Mouse (Mus musculus) hindbrain, embryonic 16.5 days (tissue): ENCODE measurements around the gene Bzw2. TPM values are rescaled to one million over a fixed set of nuclear protein-coding genes. Genes with fewer than 3 reads are reported as not detected.

Experiments used
- ATAC-seq: fragments of 200-750 bp; cut with Nextera tagmentation; 2 replicates; pipeline ENCODE4 v1.8.0; 2017; ENCODE audit warnings: moderate TSS enrichment, moderate library complexity
- H3K27ac ChIP-seq: fragments of 300-500 bp; sonication (generic); 2 replicates; pipeline ENCODE4 v1.5.1; 2014; ENCODE audit warnings: low read depth, mild to moderate bottlenecking, control low read depth, low read length, moderate library complexity
- H3K27me3 ChIP-seq: fragments of 300-500 bp; sonication (generic); replicated peaks from 2 replicates; pipeline ENCODE4 v1.6.1; 2014; ENCODE audit warnings: low read length; ENCODE audit not compliant: control insufficient read depth, insufficient read depth
- H3K36me3 ChIP-seq: fragments of 300-500 bp; sonication (generic); 2 replicates; pipeline ENCODE4 v1.6.1; 2014; ENCODE audit warnings: mild to moderate bottlenecking, low read length, moderate library complexity, mixed read lengths; ENCODE audit not compliant: control insufficient read depth, insufficient read depth
- H3K4me1 ChIP-seq: fragments of 300-500 bp; sonication (generic); 2 replicates; pipeline ENCODE4 v1.6.1; 2014; ENCODE audit warnings: low read depth, low read length; ENCODE audit not compliant: control insufficient read depth, insufficient read depth
- H3K4me2 ChIP-seq: fragments of 300-500 bp; sonication (generic); 2 replicates; pipeline ENCODE4 v1.6.1; 2014; ENCODE audit warnings: mild to moderate bottlenecking, low read length, control low read depth, moderate library complexity
- H3K4me3 ChIP-seq: fragments of 300-500 bp; sonication (generic); 2 replicates; pipeline ENCODE4 v1.5.1; 2014; ENCODE audit warnings: mild to moderate bottlenecking, low read length, control low read depth, moderate library complexity
- H3K9ac ChIP-seq: fragments of 300-500 bp; sonication (generic); 2 replicates; pipeline ENCODE4 v1.6.1; 2014; ENCODE audit warnings: low read depth, mild to moderate bottlenecking, control low read depth, low read length, moderate library complexity
- H3K9me3 ChIP-seq: fragments of 300-500 bp; sonication (generic); 2 replicates; pipeline ENCODE4 v1.6.1; 2014; ENCODE audit warnings: mild to moderate bottlenecking, low read length, moderate library complexity; ENCODE audit not compliant: control insufficient read depth
- WGBS: fragments of 180-500 bp; shearing (Covaris S2); extraction: QIAGEN DNeasy Blood & Tissue Kit; methylation state at CpG from one replicate; pipeline ENCODE4 v1.1.7; 2014; 5-methylcytosine and 5-hydroxymethylcytosine counted together
- polyA plus RNA-seq: library from polyadenylated mRNA; unstranded; fragments of >200 nt; fragmentation: Nextera tagmentation; extraction: Ambion mirVana; gene quantifications from 2 replicates; pipeline ENCODE4 v1.2.1, GENCODE M21; 2015

Gene Bzw2
- polyA plus RNA-seq, 1 experiment from 2014 or later = 330 TPM

GRCm38 (mm10) chr12:36070231-36070630 lies 87.6 kb downstream of the Bzw2 start:
- no peak overlapping the region for H3K4me3 ChIP-seq
- H3K4me2 ChIP-seq = no peak overlapping the region
- H3K27ac ChIP-seq = no peak overlapping the region
- H3K9me3 ChIP-seq = no peaks in the 10 kb centered on the region
- H3K9ac ChIP-seq = no peak overlapping the region
- no peaks in the 10 kb centered on the region for H3K4me1 ChIP-seq
- 87% methylated on average over 4 of the region's 4 CpGs for WGBS
- H3K27me3 ChIP-seq = no peaks in the 10 kb centered on the region
- ATAC-seq = no peak
- H3K36me3 ChIP-seq = no peaks in the 10 kb centered on the region

GRCm38 (mm10) chr12:36067538-36067937 lies 90.3 kb downstream of the Bzw2 start:
- no peak overlapping the region for H3K9ac ChIP-seq
- H3K4me1 ChIP-seq = no peaks in the 10 kb centered on the region
- H3K9me3 ChIP-seq = no peaks in the 10 kb centered on the region
- no peak overlapping the region for H3K4me2 ChIP-seq
- WGBS = 98% methylated on average over 2 of the region's 2 CpGs
- H3K27me3 ChIP-seq = no peaks in the 10 kb centered on the region
- no peak overlapping the region for H3K27ac ChIP-seq
- no peak for ATAC-seq
- no peaks in the 10 kb centered on the region for H3K36me3 ChIP-seq
- H3K4me3 ChIP-seq = no peak overlapping the region

- ATAC-seq = no peak
- WGBS = 56% methylated on average over 1 of the region's 1 CpGs
- Histone ChIP-seq H3K9me3 (no peaks in the 10 kb centered on the region), H3K4me1 (no peaks in the 10 kb centered on the region), H3K27ac (no peak overlapping the region), H3K4me2 (no peak overlapping the region), H3K4me3 (no peak overlapping the region), H3K36me3 (no peaks in the 10 kb centered on the region), H3K9ac (no peak overlapping the region), H3K27me3 (no peaks in the 10 kb centered on the region)
Measured at GRCm38 (mm10) chr12:36065911-36066310, 92.0 kb downstream of the Bzw2 start.

- no peak for ATAC-seq
- H3K9me3 ChIP-seq = no peaks in the 10 kb centered on the region
- 90% methylated on average over 2 of the region's 2 CpGs for WGBS
- H3K4me3 ChIP-seq = no peak overlapping the region
- no peaks in the 10 kb centered on the region for H3K4me1 ChIP-seq
- no peak overlapping the region for H3K4me2 ChIP-seq
- H3K36me3 ChIP-seq = no peaks in the 10 kb centered on the region
- H3K27me3 ChIP-seq = no peaks in the 10 kb centered on the region
- no peak overlapping the region for H3K27ac ChIP-seq
- H3K9ac ChIP-seq = no peak overlapping the region
Measured at GRCm38 (mm10) chr12:36057699-36058098, 100.2 kb downstream of the Bzw2 start.

- Histone ChIP-seq H3K9ac (no peak overlapping the region), H3K4me1 (no peaks in the 10 kb centered on the region), H3K4me2 (no peak overlapping the region), H3K36me3 (no peaks in the 10 kb centered on the region), H3K27ac (no peak overlapping the region), H3K4me3 (no peak overlapping the region), H3K27me3 (no peaks in the 10 kb centered on the region), H3K9me3 (no peaks in the 10 kb centered on the region)
- no peak for ATAC-seq
- 88% methylated on average over 1 of the region's 1 CpGs for WGBS
Measured at GRCm38 (mm10) chr12:36050276-36050675, 107.6 kb downstream of the Bzw2 start.

- H3K27ac ChIP-seq = no peak overlapping the region
- 82% methylated on average over 2 of the region's 2 CpGs for WGBS
Measured at GRCm38 (mm10) chr12:36047593-36047992, 110.3 kb downstream of the Bzw2 start.

GRCm38 (mm10) chr12:36046196-36046595 lies 111.7 kb downstream of the Bzw2 start:
- WGBS = 55% methylated on average over 5 of the region's 5 CpGs
- H3K27ac ChIP-seq = no peak overlapping the region
- no peak overlapping the region for H3K4me2 ChIP-seq
- H3K4me1 ChIP-seq = no peaks in the 10 kb centered on the region
- H3K36me3 ChIP-seq = no peaks in the 10 kb centered on the region
- no peaks in the 10 kb centered on the region for H3K27me3 ChIP-seq
- ATAC-seq = no peak
- H3K9ac ChIP-seq = no peak overlapping the region
- H3K9me3 ChIP-seq = no peaks in the 10 kb centered on the region
- H3K4me3 ChIP-seq = no peak overlapping the region

More at GRCm38 (mm10) chr12:36047593-36047992, 110.3 kb downstream of the Bzw2 start:
- ATAC-seq = no peak
- H3K4me2 ChIP-seq = no peak overlapping the region
- no peaks in the 10 kb centered on the region for H3K4me1 ChIP-seq
- no peaks in the 10 kb centered on the region for H3K9me3 ChIP-seq
- no peaks in the 10 kb centered on the region for H3K36me3 ChIP-seq
- H3K4me3 ChIP-seq = no peak overlapping the region
- H3K27me3 ChIP-seq = no peaks in the 10 kb centered on the region
- no peak overlapping the region for H3K9ac ChIP-seq

GRCm38 (mm10) chr12:36044691-36045090 lies 113.2 kb downstream of the Bzw2 start:
- H3K4me3 ChIP-seq = no peak overlapping the region
- H3K9me3 ChIP-seq = no peaks in the 10 kb centered on the region
- no peak overlapping the region for H3K4me2 ChIP-seq
- 89% methylated on average over 2 of the region's 2 CpGs for WGBS
- no peak overlapping the region for H3K9ac ChIP-seq
- H3K27ac ChIP-seq = no peak overlapping the region
- no peaks in the 10 kb centered on the region for H3K27me3 ChIP-seq
- peaks cover 3% of the 10 kb centered on the region for H3K4me1 ChIP-seq
- H3K36me3 ChIP-seq = no peaks in the 10 kb centered on the region
- no peak for ATAC-seq

GRCm38 (mm10) chr12:36042348-36042778 lies 115.5 kb downstream of the Bzw2 start, which contains the start of gene Tspan13:
Gene Tspan13, minus strand, starts transcription at chr12:36042500.
- H3K9me3 ChIP-seq = no peaks in the 10 kb centered on the region
- H3K4me2 ChIP-seq = peak within 1 kb of the TSS; percentile 56
- peaks cover 8% of the 10 kb centered on the region for H3K4me1 ChIP-seq
- 0% methylated on average over 35 of the region's 35 CpGs for WGBS
- peak within 1 kb of the TSS; percentile 82 for H3K9ac ChIP-seq
- H3K4me3 ChIP-seq = peak within 1 kb of the TSS; percentile 63
- no peaks in the 10 kb centered on the region for H3K27me3 ChIP-seq
- H3K36me3 ChIP-seq = no peaks in the 10 kb centered on the region
- peak; percentile 98 for ATAC-seq
- peak within 1 kb of the TSS; percentile 88 for H3K27ac ChIP-seq
